Mouse (Mus musculus) hindbrain, embryonic 15.5 days (tissue): Measurements from ENCODE around the gene Brip1. TPM values are rescaled to one million over a fixed set of nuclear protein-coding genes. Genes with fewer than 3 reads are reported as not detected.

ENCODE experiments used
- ATAC-seq: fragments of 200-750 bp; cut with Nextera tagmentation; 2 replicates; pipeline ENCODE4 v1.8.0; 2017; ENCODE audit warnings: low read depth, moderate number of reproducible peaks, moderate TSS enrichment; ENCODE audit not compliant: low FRiP score
- H3K27ac ChIP-seq: fragments of 300-500 bp; sonication (generic); replicated peaks from 2 replicates; pipeline ENCODE4 v1.5.1; 2015; ENCODE audit warnings: mild to moderate bottlenecking, inconsistent platforms
- H3K27me3 ChIP-seq: fragments of 300-500 bp; sonication (generic); 2 replicates; pipeline ENCODE4 v1.6.1; 2015; ENCODE audit warnings: control low read depth, inconsistent platforms
- H3K36me3 ChIP-seq: fragments of 300-500 bp; sonication (generic); 2 replicates; pipeline ENCODE4 v1.6.1; 2015; ENCODE audit warnings: control low read depth, inconsistent platforms
- H3K4me1 ChIP-seq: fragments of 300-500 bp; sonication (generic); replicated peaks from 2 replicates; pipeline ENCODE4 v1.6.1; 2015; ENCODE audit warnings: control low read depth, inconsistent platforms
- H3K4me2 ChIP-seq: fragments of 300-500 bp; sonication (generic); 2 replicates; pipeline ENCODE4 v1.6.1; 2015; ENCODE audit warnings: moderate library complexity, mild to moderate bottlenecking, inconsistent platforms
- H3K4me3 ChIP-seq: fragments of 300-500 bp; sonication (generic); 2 replicates; pipeline ENCODE4 v1.5.1; 2015; ENCODE audit warnings: mild to moderate bottlenecking, inconsistent platforms
- H3K9ac ChIP-seq: fragments of 300-500 bp; sonication (generic); 2 replicates; pipeline ENCODE4 v1.6.1; 2015; ENCODE audit warnings: inconsistent platforms
- H3K9me3 ChIP-seq: fragments of 300-500 bp; sonication (generic); 2 replicates; pipeline ENCODE4 v1.6.1; 2016; ENCODE audit warnings: control low read depth, inconsistent platforms
- WGBS: fragments of 180-500 bp; shearing (Covaris S2); methylation state at CpG from one replicate; pipeline ENCODE4 v1.1.7; 2015; 5-methylcytosine and 5-hydroxymethylcytosine counted together
- polyA plus RNA-seq: library from polyadenylated mRNA; unstranded; fragments of >200 nt; fragmentation: Nextera tagmentation; extraction: Ambion mirVana; gene quantifications from 2 replicates; pipeline ENCODE4 v1.2.1, GENCODE M21; 2015

Brip1 gene
- polyA plus RNA-seq, 1 experiment from 2014 or later = 2.6 TPM

DNA sequence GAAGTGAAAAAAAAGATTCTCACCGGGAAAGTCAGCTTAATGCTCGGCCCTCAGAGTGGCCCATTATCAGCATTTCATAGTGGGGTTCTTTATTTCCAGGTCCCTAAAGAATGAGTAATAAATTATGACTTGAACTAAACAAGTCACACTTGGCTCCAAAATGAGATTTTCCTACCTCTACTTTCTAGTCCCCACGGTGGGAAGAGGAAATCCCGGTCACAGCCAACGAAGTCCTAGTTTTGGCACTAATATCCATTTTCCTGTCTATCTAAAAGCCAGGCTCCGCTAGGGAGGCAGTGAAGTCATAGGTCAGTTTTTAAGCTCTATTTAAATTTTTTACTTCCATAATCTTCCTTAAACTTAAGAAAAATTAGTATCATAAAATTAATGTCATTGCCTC, 99.8 kb downstream of the Brip1 start:
- no peak overlapping the region for H3K27ac ChIP-seq
- H3K4me3 ChIP-seq = no peak overlapping the region
- H3K9ac ChIP-seq = no peak overlapping the region
- H3K36me3 ChIP-seq = no peaks in the 10 kb centered on the region
- ATAC-seq = no peak
- H3K4me1 ChIP-seq = no peaks in the 10 kb centered on the region
- no peaks in the 10 kb centered on the region for H3K9me3 ChIP-seq
- H3K27me3 ChIP-seq = no peaks in the 10 kb centered on the region
- no peak overlapping the region for H3K4me2 ChIP-seq
- 89% methylated on average over 6 of the region's 6 CpGs for WGBS

DNA sequence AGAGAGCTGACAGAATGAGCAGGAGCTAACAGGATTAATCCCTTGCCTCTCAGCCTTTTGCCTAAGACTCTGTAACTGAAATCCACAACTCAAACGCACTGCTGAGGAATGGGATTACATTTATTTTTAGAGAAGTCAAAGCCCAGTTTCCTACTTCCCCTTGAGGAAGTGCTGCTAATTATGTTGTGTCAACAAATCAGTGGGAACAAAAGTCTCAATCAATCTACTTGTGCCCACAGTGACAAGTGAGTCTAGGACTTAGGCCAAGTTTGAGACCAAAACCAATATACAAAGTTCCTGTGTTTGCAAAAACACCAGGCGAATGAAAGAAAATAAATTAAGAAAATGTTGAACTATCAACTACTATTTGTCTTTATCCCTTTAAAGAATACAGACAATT, 101.7 kb downstream of the Brip1 start:
- Histone ChIP-seq H3K4me1 (no peaks in the 10 kb centered on the region), H3K4me3 (no peak overlapping the region), H3K4me2 (no peak overlapping the region), H3K9me3 (no peaks in the 10 kb centered on the region), H3K9ac (no peak overlapping the region), H3K36me3 (no peaks in the 10 kb centered on the region), H3K27me3 (no peaks in the 10 kb centered on the region), H3K27ac (no peak overlapping the region)
- no peak for ATAC-seq
- 62% methylated on average over 2 of the region's 2 CpGs for WGBS

DNA sequence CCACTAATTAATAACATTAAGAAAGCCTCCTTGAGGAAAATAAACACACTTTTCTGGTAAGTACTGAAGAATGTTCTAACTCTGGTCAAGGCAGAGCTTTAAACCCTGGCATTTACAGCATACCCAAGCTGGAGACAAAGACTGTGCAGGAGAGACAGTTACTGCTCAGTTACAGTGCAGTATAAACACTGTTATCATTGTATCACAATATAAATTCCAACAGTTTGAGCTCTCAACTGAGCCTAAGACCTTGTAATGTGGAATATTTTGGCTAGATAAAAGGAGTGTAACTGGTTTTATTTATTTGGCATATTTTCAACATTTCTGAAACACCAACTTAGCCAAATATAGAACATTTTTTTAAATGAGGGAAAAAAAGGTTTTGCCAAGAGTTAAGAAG, 112.2 kb downstream of the Brip1 start:
- Histone ChIP-seq H3K4me3 (no peak overlapping the region), H3K9me3 (no peaks in the 10 kb centered on the region), H3K27me3 (no peaks in the 10 kb centered on the region), H3K4me1 (no peaks in the 10 kb centered on the region), H3K4me2 (no peak overlapping the region), H3K27ac (no peak overlapping the region), H3K36me3 (no peaks in the 10 kb centered on the region), H3K9ac (no peak overlapping the region)
- no peak for ATAC-seq

DNA sequence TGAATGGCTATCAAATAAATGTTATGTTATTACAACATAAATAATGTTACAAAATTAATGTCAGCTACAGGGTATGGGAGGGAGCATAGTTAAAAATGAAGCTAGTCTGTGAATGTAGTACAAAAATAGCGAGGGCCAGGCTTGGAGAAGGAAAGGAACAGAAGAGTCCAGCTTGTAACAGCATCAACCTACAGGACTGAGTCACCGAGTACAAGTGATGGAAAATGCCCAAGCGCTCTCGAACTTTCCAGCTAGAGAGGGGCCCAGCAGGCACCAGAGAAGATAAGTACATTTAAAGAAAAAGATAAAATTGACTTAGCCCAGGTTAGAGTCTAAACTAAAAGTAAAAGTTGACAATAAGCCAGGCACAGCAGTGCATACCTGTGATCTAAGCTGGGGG, 116.5 kb downstream of the Brip1 start:
- no peaks in the 10 kb centered on the region for H3K9me3 ChIP-seq
- no peak overlapping the region for H3K4me2 ChIP-seq
- H3K4me3 ChIP-seq = no peak overlapping the region
- H3K27ac ChIP-seq = no peak overlapping the region
- ATAC-seq = no peak
- H3K36me3 ChIP-seq = no peaks in the 10 kb centered on the region
- WGBS = 88% methylated on average over 4 of the region's 4 CpGs
- no peaks in the 10 kb centered on the region for H3K4me1 ChIP-seq
- H3K27me3 ChIP-seq = no peaks in the 10 kb centered on the region
- no peak overlapping the region for H3K9ac ChIP-seq

DNA sequence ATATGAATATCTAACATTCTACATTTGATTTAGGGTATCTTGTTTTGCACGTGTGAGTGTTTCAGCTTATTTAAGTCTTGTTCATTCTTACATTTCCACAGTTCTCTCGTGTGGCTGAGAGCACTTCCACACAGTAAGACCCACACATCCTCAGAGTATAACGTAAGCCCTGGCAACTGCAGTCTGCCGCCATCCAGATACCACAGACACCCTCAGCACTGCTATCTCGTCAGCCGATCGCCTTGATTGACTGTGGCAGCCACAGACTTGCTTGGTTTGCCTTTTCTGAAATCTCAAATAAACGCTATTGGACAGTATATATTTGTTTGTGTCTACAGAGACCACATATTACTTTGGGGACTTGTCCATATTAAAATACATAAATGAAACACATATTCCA, 123.0 kb downstream of the Brip1 start:
- Histone ChIP-seq H3K27ac (no peak overlapping the region), H3K36me3 (no peaks in the 10 kb centered on the region), H3K4me3 (no peak overlapping the region), H3K27me3 (no peaks in the 10 kb centered on the region), H3K9me3 (no peaks in the 10 kb centered on the region), H3K9ac (no peak overlapping the region), H3K4me2 (no peak overlapping the region), H3K4me1 (no peaks in the 10 kb centered on the region)
- 88% methylated on average over 8 of the region's 8 CpGs for WGBS
- ATAC-seq = no peak

- Histone ChIP-seq H3K27me3 (no peaks in the 10 kb centered on the region), H3K4me1 (no peaks in the 10 kb centered on the region), H3K27ac (no peak overlapping the region), H3K4me3 (no peak overlapping the region), H3K36me3 (no peaks in the 10 kb centered on the region), H3K4me2 (no peak overlapping the region), H3K9me3 (no peaks in the 10 kb centered on the region), H3K9ac (no peak overlapping the region)
- no peak for ATAC-seq
- WGBS = 67% methylated on average over 7 of the region's 7 CpGs
These were observed 124.0 kb downstream of the Brip1 start for GRCm38 (mm10) chr11:86076966-86077365.

DNA sequence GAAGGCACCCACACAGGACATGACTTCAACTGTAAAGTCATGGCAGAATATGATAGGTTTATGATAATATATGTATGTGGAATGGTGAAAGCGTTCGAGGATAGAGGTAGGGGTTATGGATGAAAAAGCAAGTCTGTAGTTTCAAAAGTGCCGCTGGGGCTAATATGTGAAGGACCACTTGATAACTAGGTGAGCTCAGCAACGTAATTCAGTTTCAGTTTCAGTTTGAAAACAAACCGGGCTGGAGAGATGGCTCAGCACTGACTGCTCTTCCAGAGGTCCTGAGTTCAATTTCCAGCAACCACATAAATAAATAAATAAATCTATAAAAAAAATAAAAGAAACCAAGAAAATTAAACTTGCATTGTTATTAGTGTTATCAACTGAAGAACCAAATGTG, 124.6 kb downstream of the Brip1 start:
- no peak overlapping the region for H3K9ac ChIP-seq
- no peaks in the 10 kb centered on the region for H3K27me3 ChIP-seq
- no peak overlapping the region for H3K4me3 ChIP-seq
- 94% methylated on average over 5 of the region's 5 CpGs for WGBS
- H3K27ac ChIP-seq = no peak overlapping the region
- no peak for ATAC-seq
- H3K4me2 ChIP-seq = no peak overlapping the region
- no peaks in the 10 kb centered on the region for H3K4me1 ChIP-seq
- H3K9me3 ChIP-seq = no peaks in the 10 kb centered on the region
- no peaks in the 10 kb centered on the region for H3K36me3 ChIP-seq

DNA sequence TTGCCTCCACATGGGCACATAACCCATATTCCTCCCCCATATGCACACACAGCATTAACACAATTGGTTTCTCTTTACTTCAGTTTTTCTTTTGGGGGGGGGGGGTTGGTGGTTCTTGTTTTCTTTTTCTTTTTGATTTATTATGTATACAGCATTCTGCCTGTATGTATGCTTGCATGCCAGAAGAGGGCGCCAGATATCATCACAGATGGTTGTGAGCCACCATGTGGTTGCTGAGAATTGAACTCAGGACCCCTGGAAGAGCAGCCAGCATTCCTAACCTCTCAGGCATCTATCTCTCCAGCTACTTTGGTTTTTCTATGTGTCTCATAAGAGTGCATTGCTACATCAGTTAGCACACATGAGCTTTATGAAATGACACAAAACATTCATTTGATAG, 125.6 kb downstream of the Brip1 start:
- 95% methylated on average over 1 of the region's 1 CpGs for WGBS
- no peak overlapping the region for H3K4me2 ChIP-seq
- H3K4me1 ChIP-seq = no peaks in the 10 kb centered on the region
- no peak overlapping the region for H3K9ac ChIP-seq
- H3K4me3 ChIP-seq = no peak overlapping the region
- no peaks in the 10 kb centered on the region for H3K9me3 ChIP-seq
- no peaks in the 10 kb centered on the region for H3K36me3 ChIP-seq
- H3K27ac ChIP-seq = no peak overlapping the region
- ATAC-seq = no peak
- no peaks in the 10 kb centered on the region for H3K27me3 ChIP-seq

DNA sequence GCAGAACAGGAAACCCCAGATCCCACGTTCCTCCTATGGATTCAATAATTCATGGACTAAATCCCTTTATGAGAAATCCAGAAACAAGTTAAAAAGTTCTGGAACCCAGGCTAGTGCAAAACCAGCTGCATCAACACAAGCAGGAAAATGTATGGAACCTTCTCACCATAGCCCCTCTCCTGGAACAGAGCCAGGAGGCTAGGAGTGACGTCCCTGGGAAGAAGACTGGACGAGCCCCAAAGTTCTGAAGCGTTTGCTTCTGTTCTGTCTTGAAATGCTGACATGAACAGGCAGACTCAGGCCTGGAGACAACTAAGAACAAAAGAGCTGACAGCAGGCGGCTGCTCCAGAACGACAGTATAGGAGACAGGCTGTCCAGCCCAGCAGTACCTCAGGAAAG, 132.3 kb downstream of the Brip1 start:
- H3K4me3 ChIP-seq = no peak overlapping the region
- no peaks in the 10 kb centered on the region for H3K27me3 ChIP-seq
- H3K4me2 ChIP-seq = no peak overlapping the region
- no peaks in the 10 kb centered on the region for H3K9me3 ChIP-seq
- no peak for ATAC-seq
- H3K27ac ChIP-seq = no peak overlapping the region
- no peaks in the 10 kb centered on the region for H3K36me3 ChIP-seq
- 46% methylated on average over 6 of the region's 6 CpGs for WGBS
- no peak overlapping the region for H3K9ac ChIP-seq
- H3K4me1 ChIP-seq = no peaks in the 10 kb centered on the region

- ATAC-seq = no peak
- no peak overlapping the region for H3K4me3 ChIP-seq
- H3K9me3 ChIP-seq = no peaks in the 10 kb centered on the region
- no peak overlapping the region for H3K4me2 ChIP-seq
- H3K27ac ChIP-seq = no peak overlapping the region
- H3K36me3 ChIP-seq = no peaks in the 10 kb centered on the region
- no peaks in the 10 kb centered on the region for H3K27me3 ChIP-seq
- H3K4me1 ChIP-seq = no peaks in the 10 kb centered on the region
- 74% methylated on average over 8 of the region's 8 CpGs for WGBS
- no peak overlapping the region for H3K9ac ChIP-seq
These were observed 133.8 kb downstream of the Brip1 start for GRCm38 (mm10) chr11:86067154-86067553.

- H3K4me1 ChIP-seq = no peaks in the 10 kb centered on the region
- no peaks in the 10 kb centered on the region for H3K9me3 ChIP-seq
- H3K4me3 ChIP-seq = no peak overlapping the region
- 90% methylated on average over 5 of the region's 5 CpGs for WGBS
- H3K27me3 ChIP-seq = no peaks in the 10 kb centered on the region
- no peak overlapping the region for H3K27ac ChIP-seq
- no peak overlapping the region for H3K9ac ChIP-seq
- H3K36me3 ChIP-seq = no peaks in the 10 kb centered on the region
- no peak for ATAC-seq
- H3K4me2 ChIP-seq = no peak overlapping the region
These were observed 136.1 kb downstream of the Brip1 start for GRCm38 (mm10) chr11:86064881-86065280.

- no peak overlapping the region for H3K4me3 ChIP-seq
- ATAC-seq = no peak
- no peak overlapping the region for H3K27ac ChIP-seq
- no peaks in the 10 kb centered on the region for H3K9me3 ChIP-seq
- 90% methylated on average over 8 of the region's 8 CpGs for WGBS
- H3K4me2 ChIP-seq = no peak overlapping the region
- H3K9ac ChIP-seq = no peak overlapping the region
- H3K27me3 ChIP-seq = no peaks in the 10 kb centered on the region
- H3K36me3 ChIP-seq = no peaks in the 10 kb centered on the region
- no peaks in the 10 kb centered on the region for H3K4me1 ChIP-seq
These were observed 139.8 kb downstream of the Brip1 start for GRCm38 (mm10) chr11:86061243-86061642.

DNA sequence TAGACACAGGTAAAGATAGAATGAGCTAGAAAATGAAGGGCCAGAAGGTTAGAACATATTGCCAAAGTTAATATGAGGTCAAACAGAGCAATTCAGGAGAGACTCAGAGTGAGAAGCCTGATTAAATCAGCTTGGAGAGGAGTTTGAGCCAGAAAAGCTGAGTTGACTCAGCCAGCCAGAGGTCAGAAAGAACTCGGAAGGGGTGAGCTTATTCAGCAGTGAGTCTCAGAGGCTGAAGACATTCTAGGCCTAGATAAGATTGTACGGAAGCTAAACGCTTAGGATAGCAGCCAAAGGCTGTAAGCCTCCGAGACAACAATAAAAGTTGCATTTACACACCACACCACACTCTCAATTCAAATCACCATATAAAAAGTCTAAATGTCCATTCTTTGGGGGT, 141.9 kb downstream of the Brip1 start:
- H3K4me2 ChIP-seq = no peak overlapping the region
- no peaks in the 10 kb centered on the region for H3K36me3 ChIP-seq
- no peaks in the 10 kb centered on the region for H3K4me1 ChIP-seq
- H3K9ac ChIP-seq = no peak overlapping the region
- ATAC-seq = no peak
- H3K27ac ChIP-seq = no peak overlapping the region
- 84% methylated on average over 4 of the region's 4 CpGs for WGBS
- no peaks in the 10 kb centered on the region for H3K9me3 ChIP-seq
- H3K4me3 ChIP-seq = no peak overlapping the region
- H3K27me3 ChIP-seq = no peaks in the 10 kb centered on the region
